Mouse (Mus musculus): Measurements from ENCODE around the gene Slc44a3.

Gene Slc44a3

GRCm38 (mm10) chr3:121422405-121422804, 109.8 kb downstream of the Slc44a3 start:
- no peak for DNase-seq

- no peak for DNase-seq
Observed at GRCm38 (mm10) chr3:121418850-121419435, 113.3 kb downstream of the Slc44a3 start.

- no peak for DNase-seq
Observed at GRCm38 (mm10) chr3:121418251-121418601, 114.0 kb downstream of the Slc44a3 start.

- no peak for DNase-seq
Observed at GRCm38 (mm10) chr3:121417379-121418250, 114.6 kb downstream of the Slc44a3 start.

- no peak for DNase-seq
Observed at GRCm38 (mm10) chr3:121416171-121417154, 115.7 kb downstream of the Slc44a3 start.

- no peak for DNase-seq
Observed at GRCm38 (mm10) chr3:121411450-121411849, 120.8 kb downstream of the Slc44a3 start.
